Mouse (Mus musculus) E14TG2a.4 (cell line): Measurements from ENCODE around the gene Mbtd1.

Experiments used
- CTCF ChIP-seq: conservative IDR thresholded peaks from 2 replicates; pipeline ENCODE4 v1.5.1; 2014; ENCODE audit warnings: low read length
- POU5F1 ChIP-seq: IDR thresholded peaks from 2 replicates; pipeline ENCODE4 v1.6.1; 2014; ENCODE audit warnings: low read length, borderline replicate concordance

GRCm38 (mm10) chr11:93969799-93970198 lies 84.1 kb downstream of the Mbtd1 start:
- no peak for TF ChIP-seq CTCF
- no peak for TF ChIP-seq POU5F1
